Mouse (Mus musculus) inflammation-experienced regulatory T-cells, adult 6 months (primary cell): Measurements from ENCODE around the gene Oasl1. TPM values are rescaled to one million over a fixed set of nuclear protein-coding genes. Genes with fewer than 3 reads are reported as not detected.

ENCODE experiments used
- ATAC-seq: one replicate; pipeline ENCODE4 v1.8.0; 2017
- polyA plus RNA-seq, 3 experiments: library from polyadenylated mRNA; unstranded; fragments of 100-300 nt; shearing (Covaris generic); gene quantifications; one replicate each; pipeline ENCODE4 v1.2.1; 2017

Oasl1 gene
- polyA plus RNA-seq, 3 experiments from 2014 or later = 1.9 to 3.9 (median 2.6) TPM

DNA sequence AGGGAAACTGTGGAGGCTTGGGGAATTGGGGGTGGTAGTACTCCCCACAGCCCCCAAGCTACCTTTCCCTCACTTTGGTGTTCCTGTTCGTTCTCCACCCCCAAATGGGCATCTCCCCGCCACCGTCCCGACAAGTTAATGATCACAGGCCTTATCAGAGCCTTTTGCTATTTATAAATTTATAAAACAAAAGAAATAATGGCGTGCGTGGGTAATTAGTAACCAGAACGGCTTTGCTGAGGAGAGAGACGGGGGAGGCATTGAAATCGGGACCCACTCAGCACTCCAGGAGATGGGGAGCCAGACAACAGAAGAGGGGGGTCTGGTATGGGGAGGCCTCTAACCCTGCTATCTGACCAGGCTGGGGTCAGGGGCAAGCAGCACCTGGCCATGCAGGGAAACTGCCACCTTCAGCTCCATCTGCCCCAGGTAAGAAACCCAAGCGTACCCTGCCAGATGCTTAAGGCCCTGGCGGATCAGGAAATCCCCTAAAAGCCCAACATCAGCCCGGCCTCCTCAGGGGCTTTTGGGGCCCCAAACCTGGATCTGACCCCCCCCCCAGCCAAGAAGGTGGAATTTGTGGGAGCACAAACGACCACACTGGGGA, 46.7 kb downstream of the Oasl1 start:
- no peak for ATAC-seq

DNA sequence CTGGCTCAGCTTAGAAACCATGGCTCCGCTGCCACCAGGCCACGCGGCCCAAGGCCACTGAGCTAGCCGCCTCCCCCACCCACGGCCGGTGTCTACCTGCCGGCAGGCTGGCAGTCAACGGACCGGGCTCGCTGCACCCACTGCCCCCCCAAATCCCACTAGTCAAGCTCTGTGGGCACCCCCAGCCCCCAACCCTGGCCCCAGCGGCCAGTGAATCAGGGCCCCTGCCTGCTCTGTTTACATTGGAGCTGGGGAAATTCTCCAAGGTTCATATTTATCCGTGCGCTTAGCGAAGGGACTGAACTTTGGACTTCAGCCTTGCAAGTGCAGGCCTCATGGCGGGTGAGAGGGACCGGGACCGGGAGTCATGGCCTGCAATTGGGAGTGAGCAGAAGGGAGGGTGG, 47.8 kb downstream of the Oasl1 start, which contains the start of gene Hnf1a:
Hnf1a (minus strand) TSS at position 271 of the 404 bp plus-strand sequence.
- no peak for ATAC-seq

- no peak for ATAC-seq
Measured at GRCm38 (mm10) chr5:114972201-114972600, 49.2 kb downstream of the Oasl1 start.

DNA sequence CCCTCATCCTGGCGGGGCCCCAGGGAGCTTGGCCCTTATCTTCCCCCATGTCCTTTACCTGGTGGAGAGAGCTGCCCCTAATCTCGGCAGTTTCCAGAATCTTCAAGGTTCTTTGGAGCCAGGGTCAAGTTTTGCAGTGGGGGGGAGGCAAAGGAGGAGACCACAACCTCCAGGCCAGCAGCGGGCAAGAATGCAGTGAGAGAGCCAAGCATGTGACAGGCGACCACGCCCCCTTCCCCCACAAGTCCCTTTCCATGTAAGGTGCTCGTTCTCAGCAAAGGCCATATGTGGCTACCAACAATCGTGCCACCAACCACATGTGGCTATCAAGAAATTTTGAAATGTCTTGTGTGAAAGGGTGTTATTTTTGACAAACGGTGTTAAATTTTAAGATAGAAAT, 50.1 kb downstream of the Oasl1 start:
- ATAC-seq = no peak

DNA sequence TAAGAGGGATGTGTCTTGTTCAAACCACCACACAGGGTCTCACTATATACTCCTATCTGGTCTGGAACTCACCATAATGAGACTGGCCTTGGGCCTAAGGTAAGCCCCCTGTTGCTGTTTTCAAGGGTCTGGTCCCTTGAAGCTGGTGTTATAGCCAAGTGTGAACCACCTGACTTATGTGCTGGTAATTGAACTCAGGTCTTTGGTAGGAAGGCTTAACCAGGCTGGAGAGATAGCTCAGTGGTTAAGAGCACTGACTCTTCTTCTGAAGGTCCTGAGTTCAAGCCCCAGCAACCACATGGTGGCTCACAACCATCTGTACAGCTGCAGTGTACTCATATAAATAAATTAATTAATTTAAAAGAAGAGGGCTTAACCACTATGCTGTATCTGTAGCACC, 53.9 kb downstream of the Oasl1 start:
- ATAC-seq = no peak

DNA sequence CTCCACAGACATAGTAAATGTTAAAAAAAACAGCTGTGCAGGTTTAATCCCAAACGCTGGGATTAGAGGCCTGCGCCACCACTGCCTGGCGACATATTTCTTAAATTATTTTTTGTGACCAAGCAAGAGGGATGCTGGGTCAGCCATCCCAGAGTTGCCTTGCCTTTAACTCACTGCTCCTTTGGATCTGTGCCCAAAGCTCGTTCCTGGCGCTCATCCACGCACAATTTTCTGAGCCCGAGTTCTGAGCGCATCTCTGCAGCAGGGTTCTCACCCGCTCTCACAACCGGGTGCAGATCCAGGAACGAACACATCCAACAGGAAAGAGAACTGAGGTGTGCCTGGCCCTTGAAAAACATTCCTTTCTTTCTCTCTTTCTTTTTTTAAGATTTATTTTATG, 55.4 kb downstream of the Oasl1 start:
- ATAC-seq = no peak

DNA sequence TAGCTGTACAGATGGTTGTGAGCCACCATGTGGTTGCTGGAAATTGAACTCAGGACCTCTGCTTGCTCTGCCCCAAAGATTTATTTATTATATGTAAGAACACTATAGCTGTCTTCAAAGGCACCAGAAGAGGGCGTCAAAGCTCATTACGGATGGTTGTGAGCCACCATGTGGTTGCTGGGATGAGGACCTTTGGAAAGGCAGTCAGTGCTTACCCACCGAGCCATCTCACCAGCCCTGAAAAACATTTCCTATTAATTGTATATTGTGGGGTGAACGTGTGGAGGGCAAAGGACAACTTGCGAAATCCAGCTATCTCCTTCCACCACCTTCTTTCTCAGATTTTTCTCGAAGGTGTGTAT, 55.8 kb downstream of the Oasl1 start:
- no peak for ATAC-seq

DNA sequence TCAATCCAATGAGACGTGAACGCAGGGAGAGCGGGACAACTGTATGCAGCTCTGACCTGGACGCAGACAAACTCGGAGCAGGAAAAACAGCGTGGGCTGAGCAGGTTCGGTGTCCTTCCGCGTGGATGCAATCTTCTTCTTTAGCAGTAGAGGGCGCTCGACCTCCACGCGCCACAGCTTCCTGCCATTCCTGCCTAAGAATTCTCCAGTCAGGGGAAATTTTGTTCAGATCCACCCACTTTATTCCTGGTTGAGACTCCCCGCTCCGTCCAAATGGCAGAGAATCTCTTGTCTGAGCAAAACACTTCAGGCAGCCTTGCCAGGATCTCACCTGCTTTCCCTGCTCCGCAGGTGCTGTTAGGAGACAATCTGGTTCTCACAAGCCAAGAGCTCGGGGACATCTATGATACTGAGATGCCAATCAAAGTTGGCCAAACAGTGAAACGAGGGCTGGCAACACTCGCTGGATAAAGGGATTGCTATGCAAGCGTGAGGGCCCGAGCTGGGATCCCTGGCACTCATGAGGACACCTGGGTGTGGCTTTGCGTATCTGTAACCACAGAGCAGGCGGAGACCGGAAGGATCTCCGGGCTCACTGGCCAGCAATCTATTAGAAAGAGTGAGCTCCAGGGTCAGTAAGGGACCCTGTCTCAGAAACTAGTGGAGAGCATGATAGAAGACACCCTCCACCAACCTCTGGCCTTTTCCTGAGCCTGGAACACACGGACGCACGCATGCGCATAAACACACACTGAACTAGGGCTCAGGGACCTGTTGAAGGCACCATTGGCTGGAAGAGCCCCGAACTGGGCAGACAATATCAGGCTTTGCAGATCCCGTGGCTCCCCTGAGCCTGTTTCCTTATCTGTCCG, 56.4 kb downstream of the Oasl1 start:
- ATAC-seq = peak; percentile 73

DNA sequence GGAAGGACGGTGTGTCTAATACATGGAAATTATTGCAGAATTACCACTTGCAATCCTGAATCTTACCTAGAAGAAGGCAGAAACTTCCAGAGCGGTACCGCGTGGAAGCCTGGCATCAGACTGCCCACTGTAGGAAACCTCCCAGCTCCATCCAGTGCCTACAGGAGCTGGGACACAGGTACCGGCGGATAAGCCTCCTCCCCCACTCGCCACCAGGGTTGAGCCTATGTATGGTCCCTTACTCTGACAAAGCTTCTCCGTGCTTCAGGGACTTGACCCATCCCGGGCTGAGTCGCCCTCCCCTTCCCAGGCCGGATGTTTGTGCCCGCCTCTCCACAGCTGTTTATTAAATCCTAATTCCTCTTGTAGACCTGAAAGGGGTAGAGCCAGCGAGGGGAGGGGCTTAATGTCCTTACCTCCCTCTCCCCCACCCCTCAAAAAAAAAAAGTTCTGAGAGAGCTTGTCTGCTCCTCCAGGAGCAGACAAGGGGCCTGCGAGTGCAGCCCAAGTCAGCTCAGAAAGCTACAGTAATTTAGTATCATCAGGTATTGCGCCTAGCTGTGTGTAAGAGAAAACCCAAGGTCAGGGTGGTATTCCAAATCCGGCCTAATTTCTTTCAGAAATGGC, 57.2 kb downstream of the Oasl1 start:
- ATAC-seq = no peak

DNA sequence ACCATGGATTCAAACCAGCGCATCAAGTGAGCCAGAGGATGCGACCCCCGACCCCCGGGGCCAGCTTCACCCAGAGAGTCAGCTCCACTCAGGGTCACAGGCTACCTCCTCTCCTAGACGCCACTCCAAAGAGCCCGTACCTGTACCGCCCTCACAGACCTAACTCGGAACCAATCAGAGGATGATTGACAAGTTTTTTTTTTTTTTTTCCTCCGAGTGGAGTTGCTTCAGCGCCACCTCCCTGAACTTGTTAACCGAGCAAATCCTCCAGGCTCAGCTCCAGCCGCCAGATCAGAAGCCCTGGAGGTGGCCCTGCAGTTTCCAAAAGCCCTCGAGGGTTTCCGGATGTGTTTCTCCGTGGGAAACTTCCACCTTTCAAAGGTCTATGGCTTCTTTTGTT, 59.0 kb downstream of the Oasl1 start:
- ATAC-seq = no peak

DNA sequence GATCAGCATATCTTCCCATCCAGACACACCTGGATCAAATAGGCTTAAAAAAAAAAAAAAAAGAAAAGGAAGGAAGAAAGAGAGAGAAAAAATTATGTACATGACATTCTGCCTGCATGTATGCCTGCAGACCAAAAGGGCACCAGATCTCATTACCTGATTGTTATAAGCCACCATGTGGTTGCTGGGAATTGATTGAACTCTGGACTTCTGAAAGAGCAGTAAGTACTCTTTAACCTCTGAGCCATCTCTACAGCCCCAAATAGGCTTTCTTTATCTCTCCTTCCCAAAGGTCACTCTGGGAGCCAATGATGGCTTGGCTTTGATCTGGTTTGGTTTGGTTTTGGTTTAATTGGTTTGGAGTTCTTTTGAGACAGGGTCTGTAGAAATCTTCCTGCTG, 62.0 kb downstream of the Oasl1 start:
- ATAC-seq = no peak

Other genes with a start within 250 kb of the Oasl1 start
- 100 to 1,000 TPM; 220 to 248 (median 235) TPM for gene Gltp, start 232.3 kb upstream of the Oasl1 start, polyA plus RNA-seq
- gene Tchp, start 215.5 kb upstream of the Oasl1 start, polyA plus RNA-seq = 10 to 100 TPM in 2 of 3 experiments, 1 to 10 TPM in 1; 4.4 to 30.2 (median 13.8) TPM
- 10 to 100 TPM; 18.9 to 22.4 (median 21.2) TPM for gene Ankrd13a, start 148.6 kb upstream of the Oasl1 start, polyA plus RNA-seq
- 100 to 1,000 TPM; 115 to 202 (median 146) TPM for gene Git2, start 147.7 kb upstream of the Oasl1 start, polyA plus RNA-seq
- gene 1500011B03Rik, start 99.8 kb upstream of the Oasl1 start, polyA plus RNA-seq = 10 to 100 TPM; 41.1 to 61.7 (median 50.2) TPM
- not detected for gene 4930519G04Rik, start 69.6 kb upstream of the Oasl1 start, polyA plus RNA-seq
- not detected for gene Gm9936, start 64.6 kb upstream of the Oasl1 start, polyA plus RNA-seq
- 10 to 100 TPM in 2 of 3 experiments, 1 to 10 TPM in 1; 8.4 to 15.2 (median 12.1) TPM for gene Oasl2, start 26.3 kb upstream of the Oasl1 start, polyA plus RNA-seq
- 10 to 100 TPM; 33.3 to 49.6 (median 36.0) TPM for gene 2210016L21Rik, start 18.9 kb downstream of the Oasl1 start, polyA plus RNA-seq
- gene Hnf1a, start 47.9 kb downstream of the Oasl1 start, polyA plus RNA-seq = under 1 TPM in 1 of 3 experiments, not detected in 2; 0.17 TPM
- 10 to 100 TPM; 13.6 to 17.2 (median 15.0) TPM for gene Sppl3, start 87.9 kb downstream of the Oasl1 start, polyA plus RNA-seq
- gene Gm10401, start 175.1 kb downstream of the Oasl1 start, polyA plus RNA-seq = 10 to 100 TPM; 14.8 to 23.2 (median 18.5) TPM
- 10 to 100 TPM; 11.3 to 20.2 (median 18.8) TPM for gene Acads, start 196.1 kb downstream of the Oasl1 start, polyA plus RNA-seq
- 10 to 100 TPM; 15.9 to 27.8 (median 21.3) TPM for gene Unc119b, start 211.7 kb downstream of the Oasl1 start, polyA plus RNA-seq
- gene Mlec, start 234.9 kb downstream of the Oasl1 start, polyA plus RNA-seq = 10 to 100 TPM; 25.5 to 32.7 (median 30.3) TPM